Mouse (Mus musculus): Measurements from ENCODE around the gene Dennd1b. TPM values are rescaled to one million over a fixed set of nuclear protein-coding genes. Genes with fewer than 3 reads are reported as not detected.
A peak's percentile ranks its signal among the peaks of the same experiment; 100 is the strongest.

Gene Dennd1b
- total RNA-seq (2014; rRNA removed), result 14.4 and 16.5 TPM in 2 replicates
- polyA plus RNA-seq (2012; rRNA removed), result 2.5 and 3.2 TPM in 2 replicates

GRCm38 (mm10) chr1:138963161-138963867 is at the start of gene Dennd1b:
Gene Dennd1b, plus strand, starts transcription at chr1:138963435.
- peak within 1 kb of the TSS; percentile 91 for H3K4me3 ChIP-seq (ENCODE audit: insufficient read depth, low read depth, low read length)
- TF ChIP-seq CTCF (IDR thresholded peaks at IDR 0.05; ENCODE audit: low read depth, low read length) (no peak), POLR2A (IDR thresholded peaks at IDR 0.05; ENCODE audit: extremely low read depth, insufficient read depth, low read length) (no peak)
- H3K36me3 ChIP-seq (ENCODE audit: control insufficient read depth, insufficient read depth, low read length), result peaks cover 13% of the 10 kb centered on the region
- peak; percentile 51 for DNase-seq (ENCODE audit: extremely low read depth, low read depth, low spot score)
- H3K27ac ChIP-seq (replicated peaks; ENCODE audit: insufficient read depth, low read depth, low read length), result peak within 1 kb of the TSS; percentile 89
- H3K4me1 ChIP-seq (ENCODE audit: control insufficient read depth, insufficient read depth, low read length), result peaks cover 12% of the 10 kb centered on the region
- no peaks in the 10 kb centered on the region for H3K27me3 ChIP-seq (ENCODE audit: control insufficient read depth, insufficient read depth, low read length)
- peaks cover 17% of the 10 kb centered on the region; the same call in 1 of the 2 replicates for H3K79me2 ChIP-seq (ENCODE audit: control insufficient read depth, insufficient read depth, low read length)
- WGBS, result under 1% methylated on average over 55 of the region's 69 CpGs
- H3K9ac ChIP-seq (ENCODE audit: low read depth, low read length), result peak within 1 kb of the TSS; percentile 99

DNA sequence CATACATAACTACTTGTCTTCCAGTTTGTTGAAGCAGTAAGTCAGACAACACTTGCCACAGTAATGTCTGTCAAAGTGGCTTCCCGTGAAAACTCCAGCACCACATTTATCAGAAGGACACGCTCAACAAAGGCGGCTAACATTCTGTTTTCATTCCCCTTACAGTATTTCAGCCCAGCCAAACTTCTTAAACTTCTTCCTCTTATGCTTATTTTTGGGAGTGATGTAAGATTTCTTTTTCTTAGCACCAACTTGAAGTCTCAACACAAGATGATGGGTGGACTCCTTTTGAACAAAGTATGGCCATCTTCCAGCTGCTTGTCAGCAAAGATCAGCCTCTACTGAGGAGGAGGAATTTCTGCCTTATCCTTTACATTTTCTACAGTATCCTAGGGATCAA is 47.6 kb upstream of the Dennd1b start:
- Histone ChIP-seq H3K27me3 (ENCODE audit: control insufficient read depth, insufficient read depth, low read length) (no peaks in the 10 kb centered on the region), H3K4me3 (ENCODE audit: insufficient read depth, low read depth, low read length) (no peak overlapping the region), H3K36me3 (ENCODE audit: control insufficient read depth, insufficient read depth, low read length) (no peaks in the 10 kb centered on the region), H3K79me2 (ENCODE audit: control insufficient read depth, insufficient read depth, low read length) (no peaks in the 10 kb centered on the region), H3K27ac (replicated peaks; ENCODE audit: insufficient read depth, low read depth, low read length) (no peak overlapping the region), H3K9ac (ENCODE audit: low read depth, low read length) (no peak overlapping the region), H3K4me1 (ENCODE audit: control insufficient read depth, insufficient read depth, low read length) (peaks cover 5% of the 10 kb centered on the region; the same call in 1 of the 2 replicates)
- no peak for DNase-seq (ENCODE audit: extremely low read depth, low read depth, low spot score)
- WGBS, result 93% methylated on average over 3 of the region's 3 CpGs
- TF ChIP-seq POLR2A (IDR thresholded peaks at IDR 0.05; ENCODE audit: extremely low read depth, insufficient read depth, low read length), result no peak
- no peak for TF ChIP-seq CTCF (IDR thresholded peaks at IDR 0.05; ENCODE audit: low read depth, low read length)

- 93% methylated on average over 5 of the region's 5 CpGs for WGBS
- no peak for DNase-seq (ENCODE audit: extremely low read depth, low read depth, low spot score)
- H3K36me3 ChIP-seq (ENCODE audit: control insufficient read depth, insufficient read depth, low read length), result no peaks in the 10 kb centered on the region
- H3K9ac ChIP-seq (ENCODE audit: low read depth, low read length), result no peak overlapping the region
- H3K27ac ChIP-seq (replicated peaks; ENCODE audit: insufficient read depth, low read depth, low read length), result no peak overlapping the region
- H3K79me2 ChIP-seq (ENCODE audit: control insufficient read depth, insufficient read depth, low read length), result no peaks in the 10 kb centered on the region
- H3K27me3 ChIP-seq (ENCODE audit: control insufficient read depth, insufficient read depth, low read length), result no peaks in the 10 kb centered on the region
- TF ChIP-seq CTCF (IDR thresholded peaks at IDR 0.05; ENCODE audit: low read depth, low read length) (no peak), POLR2A (IDR thresholded peaks at IDR 0.05; ENCODE audit: extremely low read depth, insufficient read depth, low read length) (no peak)
- H3K4me1 ChIP-seq (ENCODE audit: control insufficient read depth, insufficient read depth, low read length), result no peaks in the 10 kb centered on the region
- no peak overlapping the region for H3K4me3 ChIP-seq (ENCODE audit: insufficient read depth, low read depth, low read length)
Measured at GRCm38 (mm10) chr1:138919601-138920000, 43.6 kb upstream of the Dennd1b start.

DNA sequence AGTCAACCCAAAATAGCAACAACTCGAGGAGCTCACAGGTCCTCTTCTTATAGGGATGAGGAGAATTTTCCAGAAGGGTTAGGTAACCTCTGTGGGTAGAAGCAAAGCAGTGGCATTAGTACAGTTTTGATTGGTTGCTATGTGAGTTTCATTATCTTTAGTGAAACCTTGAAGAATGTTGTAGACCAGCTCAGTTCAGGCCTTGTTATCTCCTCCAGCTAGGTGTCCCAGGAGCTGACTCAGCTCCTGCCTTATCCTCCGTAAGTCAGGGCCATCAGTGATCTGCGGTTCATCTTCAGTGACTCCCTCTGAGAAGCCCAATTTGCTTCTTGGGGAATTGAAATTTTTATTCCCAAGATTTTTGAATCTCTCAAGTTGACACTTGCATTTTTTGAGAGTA is 43.2 kb upstream of the Dennd1b start:
- H3K27ac ChIP-seq (replicated peaks; ENCODE audit: insufficient read depth, low read depth, low read length), result no peak overlapping the region
- 81% methylated on average over 3 of the region's 3 CpGs for WGBS
- no peaks in the 10 kb centered on the region for H3K36me3 ChIP-seq (ENCODE audit: control insufficient read depth, insufficient read depth, low read length)
- H3K9ac ChIP-seq (ENCODE audit: low read depth, low read length), result no peak overlapping the region
- H3K4me3 ChIP-seq (ENCODE audit: insufficient read depth, low read depth, low read length), result no peak overlapping the region
- no peaks in the 10 kb centered on the region for H3K27me3 ChIP-seq (ENCODE audit: control insufficient read depth, insufficient read depth, low read length)
- H3K4me1 ChIP-seq (ENCODE audit: control insufficient read depth, insufficient read depth, low read length), result peaks cover 1% of the 10 kb centered on the region; the same call in 1 of the 2 replicates
- H3K79me2 ChIP-seq (ENCODE audit: control insufficient read depth, insufficient read depth, low read length), result no peaks in the 10 kb centered on the region
- TF ChIP-seq CTCF (IDR thresholded peaks at IDR 0.05; ENCODE audit: low read depth, low read length) (no peak), POLR2A (IDR thresholded peaks at IDR 0.05; ENCODE audit: extremely low read depth, insufficient read depth, low read length) (no peak)
- no peak for DNase-seq (ENCODE audit: extremely low read depth, low read depth, low spot score)

GRCm38 (mm10) chr1:138920799-138921198 is 42.4 kb upstream of the Dennd1b start:
- WGBS, result 60% methylated on average over 1 of the region's 1 CpGs

GRCm38 (mm10) chr1:138922886-138923285 is 40.3 kb upstream of the Dennd1b start:
- WGBS, result 89% methylated on average over 6 of the region's 6 CpGs
- Histone ChIP-seq H3K36me3 (ENCODE audit: control insufficient read depth, insufficient read depth, low read length) (no peaks in the 10 kb centered on the region), H3K79me2 (ENCODE audit: control insufficient read depth, insufficient read depth, low read length) (no peaks in the 10 kb centered on the region), H3K27me3 (ENCODE audit: control insufficient read depth, insufficient read depth, low read length) (no peaks in the 10 kb centered on the region), H3K9ac (ENCODE audit: low read depth, low read length) (no peak overlapping the region), H3K4me3 (ENCODE audit: insufficient read depth, low read depth, low read length) (no peak overlapping the region), H3K27ac (replicated peaks; ENCODE audit: insufficient read depth, low read depth, low read length) (no peak overlapping the region), H3K4me1 (ENCODE audit: control insufficient read depth, insufficient read depth, low read length) (peaks cover 3% of the 10 kb centered on the region; the same call in 1 of the 2 replicates)
- DNase-seq (ENCODE audit: extremely low read depth, low read depth, low spot score), result no peak
- TF ChIP-seq CTCF (IDR thresholded peaks at IDR 0.05; ENCODE audit: low read depth, low read length), result no peak
- TF ChIP-seq POLR2A (IDR thresholded peaks at IDR 0.05; ENCODE audit: extremely low read depth, insufficient read depth, low read length), result no peak

More at GRCm38 (mm10) chr1:138920799-138921198, 42.4 kb upstream of the Dennd1b start:
- H3K36me3 ChIP-seq (ENCODE audit: control insufficient read depth, insufficient read depth, low read length), result no peaks in the 10 kb centered on the region
- TF ChIP-seq POLR2A (IDR thresholded peaks at IDR 0.05; ENCODE audit: extremely low read depth, insufficient read depth, low read length) (no peak), CTCF (IDR thresholded peaks at IDR 0.05; ENCODE audit: low read depth, low read length) (no peak)
- H3K27ac ChIP-seq (replicated peaks; ENCODE audit: insufficient read depth, low read depth, low read length), result no peak overlapping the region
- no peaks in the 10 kb centered on the region for H3K27me3 ChIP-seq (ENCODE audit: control insufficient read depth, insufficient read depth, low read length)
- H3K9ac ChIP-seq (ENCODE audit: low read depth, low read length), result no peak overlapping the region
- no peaks in the 10 kb centered on the region for H3K79me2 ChIP-seq (ENCODE audit: control insufficient read depth, insufficient read depth, low read length)
- no peak for DNase-seq (ENCODE audit: extremely low read depth, low read depth, low spot score)
- H3K4me3 ChIP-seq (ENCODE audit: insufficient read depth, low read depth, low read length), result no peak overlapping the region
- H3K4me1 ChIP-seq (ENCODE audit: control insufficient read depth, insufficient read depth, low read length), result peaks cover 1% of the 10 kb centered on the region; the same call in 1 of the 2 replicates
